Mouse (Mus musculus) megakaryocyte, adult 5-6 weeks (primary cell): ENCODE data around the gene Slc35d3. TPM values are rescaled to one million over a fixed set of nuclear protein-coding genes. Genes with fewer than 3 reads are reported as not detected.

ENCODE experiments used
- ATAC-seq: 2 replicates; pipeline ENCODE4 v1.8.0; 2016; ENCODE audit warnings: mild to moderate bottlenecking, inconsistent platforms; ENCODE audit not compliant: poor library complexity, severe bottlenecking
- total RNA-seq, 2 experiments: library from RNA; stranded (forward) in 1 of 2; stranded (reverse) in 1 of 2; fragments of 153-499, 151-499 nt in 1 of 2; fragments of 221-1000, 200-1000 nt in 1 of 2; gene quantifications; 2 replicates each; pipeline versions ENCODE4 v1.2.3 to v1.2.4; 2015 to 2017

Gene Slc35d3
- total RNA-seq, 2 experiments from 2014 or later: 0.07 TPM; not detected in 1

DNA sequence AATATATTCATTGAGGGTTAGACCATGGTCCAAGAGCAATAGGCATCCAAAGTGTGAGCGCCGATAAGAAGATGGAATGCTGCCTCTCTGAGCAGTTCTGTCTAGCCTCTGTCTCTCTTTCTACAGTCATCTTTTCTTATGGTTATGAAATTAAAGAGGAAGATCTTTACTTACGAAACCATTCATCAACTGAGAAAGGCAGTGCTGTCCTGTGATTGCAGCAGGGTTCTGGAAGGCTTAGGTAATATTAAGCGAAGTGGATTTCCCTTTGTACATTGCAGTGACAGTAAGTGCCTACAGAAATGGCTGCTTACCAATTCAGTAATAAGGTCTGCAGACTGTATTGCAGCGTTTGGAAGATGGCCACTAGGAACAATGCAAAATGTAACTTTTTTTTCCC, 11.4 kb downstream of the Slc35d3 start:
- ATAC-seq: peak; percentile 64

DNA sequence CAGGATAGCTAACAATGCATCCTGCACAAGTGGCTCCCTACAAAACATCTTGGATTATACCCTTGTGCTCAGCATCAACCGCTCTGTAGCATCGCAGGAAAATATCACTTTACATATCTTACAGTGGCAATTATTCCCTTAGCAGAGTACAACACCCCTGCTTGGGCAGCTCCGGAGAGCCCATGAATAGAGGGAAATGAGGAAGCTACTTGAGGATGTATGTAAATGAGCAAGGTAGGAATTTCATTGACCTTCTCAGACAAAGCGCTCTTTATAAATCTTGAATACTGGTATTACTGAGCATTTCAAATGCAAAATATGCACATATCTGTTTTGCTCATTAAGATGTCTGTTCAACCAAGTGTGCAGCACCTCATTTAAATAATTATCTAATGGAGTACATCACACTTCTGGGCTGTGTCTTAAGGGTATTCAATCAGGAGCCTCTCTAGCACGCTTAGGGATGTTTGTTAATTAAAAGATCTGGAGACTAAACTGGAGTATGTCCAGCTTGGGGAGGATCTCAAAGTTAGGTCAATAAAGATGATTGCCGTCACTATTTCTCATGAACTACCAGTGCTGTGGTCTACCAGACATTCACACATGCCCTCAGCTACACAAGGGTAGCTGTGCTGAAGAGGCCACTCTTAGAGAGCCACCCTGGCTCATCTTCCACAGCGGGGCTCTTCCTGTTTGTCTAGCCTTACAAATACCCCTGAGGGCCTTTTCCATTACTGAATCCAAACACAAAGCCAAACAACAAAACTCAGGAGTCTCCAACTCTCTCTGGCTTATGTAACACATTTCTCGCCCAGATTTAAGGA, 15.2 kb downstream of the Slc35d3 start:
- no peak for ATAC-seq

DNA sequence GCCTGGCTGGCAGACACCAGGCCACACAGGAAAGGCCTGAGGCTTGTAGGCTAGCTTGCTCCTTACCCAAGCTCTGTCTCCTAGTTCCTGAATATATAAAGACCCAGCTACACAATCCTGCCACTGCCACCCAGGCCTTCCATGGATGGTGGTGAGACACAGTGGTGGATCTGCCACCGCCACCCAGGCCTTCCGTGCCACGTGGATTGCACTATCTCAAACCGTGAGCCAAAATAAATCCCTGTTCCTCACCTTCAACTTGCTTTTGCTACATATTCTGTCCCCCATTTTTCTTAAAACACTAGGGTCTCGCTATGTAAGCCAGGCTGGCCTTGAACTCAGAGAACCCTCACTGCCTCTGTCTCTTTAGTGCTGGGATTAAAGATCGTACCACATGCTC, 17.0 kb downstream of the Slc35d3 start:
- ATAC-seq: no peak

DNA sequence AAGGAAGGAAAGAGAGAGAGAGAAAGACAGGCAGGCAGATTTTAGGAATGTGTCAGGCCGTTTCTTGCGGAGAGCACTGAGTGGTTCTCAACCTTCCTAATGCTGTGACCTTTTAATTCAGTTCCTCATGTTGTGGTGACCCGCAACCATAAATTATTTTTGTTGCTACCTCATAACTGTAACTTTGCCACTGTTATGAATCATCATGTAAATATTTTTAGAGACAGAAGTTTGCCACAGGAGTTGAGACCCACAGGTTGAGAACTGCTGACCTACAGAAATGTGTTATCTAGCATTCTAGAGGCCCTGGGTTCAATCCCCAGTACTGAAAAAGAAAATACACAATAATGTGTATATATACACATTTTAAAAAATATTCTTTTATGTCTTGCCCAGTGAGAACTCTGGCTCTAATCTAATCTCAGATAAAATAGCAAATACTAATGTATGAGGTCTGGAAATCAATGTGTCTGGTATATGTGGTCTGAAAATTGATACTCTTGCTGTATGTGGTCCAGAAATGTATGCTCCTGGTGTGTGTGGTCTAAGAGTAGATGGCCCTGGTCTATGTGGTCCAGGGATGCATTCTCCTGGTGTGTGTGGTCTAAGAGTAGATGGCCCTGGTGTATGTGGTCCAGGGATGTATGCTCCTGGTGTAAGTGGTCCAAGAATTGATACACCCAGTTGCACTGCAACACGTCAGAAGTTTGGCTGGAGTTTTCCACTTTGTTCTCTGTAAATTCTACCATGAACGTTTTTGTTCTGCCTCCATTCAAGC, 20.0 kb downstream of the Slc35d3 start:
- ATAC-seq: no peak

DNA sequence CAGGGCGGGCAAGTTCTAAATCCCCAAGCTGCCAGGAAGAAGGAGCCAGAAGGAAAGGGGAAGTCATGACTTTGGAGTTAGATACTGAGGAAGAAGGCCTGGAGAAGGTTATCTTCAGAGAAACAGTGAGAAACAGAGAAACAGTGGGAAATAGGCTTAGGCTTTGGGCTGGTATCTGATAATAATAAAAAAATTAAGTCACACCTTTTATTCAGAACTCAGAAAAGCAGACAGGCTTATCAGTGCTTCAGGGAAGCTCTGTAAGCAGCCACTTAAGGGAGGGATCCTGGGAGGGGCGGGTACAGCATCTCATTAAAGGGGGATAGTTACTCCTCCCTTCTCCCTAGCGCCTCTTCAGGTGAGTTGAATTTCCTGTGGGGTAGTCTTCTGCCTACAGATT, 30.3 kb downstream of the Slc35d3 start:
- ATAC-seq: no peak

DNA sequence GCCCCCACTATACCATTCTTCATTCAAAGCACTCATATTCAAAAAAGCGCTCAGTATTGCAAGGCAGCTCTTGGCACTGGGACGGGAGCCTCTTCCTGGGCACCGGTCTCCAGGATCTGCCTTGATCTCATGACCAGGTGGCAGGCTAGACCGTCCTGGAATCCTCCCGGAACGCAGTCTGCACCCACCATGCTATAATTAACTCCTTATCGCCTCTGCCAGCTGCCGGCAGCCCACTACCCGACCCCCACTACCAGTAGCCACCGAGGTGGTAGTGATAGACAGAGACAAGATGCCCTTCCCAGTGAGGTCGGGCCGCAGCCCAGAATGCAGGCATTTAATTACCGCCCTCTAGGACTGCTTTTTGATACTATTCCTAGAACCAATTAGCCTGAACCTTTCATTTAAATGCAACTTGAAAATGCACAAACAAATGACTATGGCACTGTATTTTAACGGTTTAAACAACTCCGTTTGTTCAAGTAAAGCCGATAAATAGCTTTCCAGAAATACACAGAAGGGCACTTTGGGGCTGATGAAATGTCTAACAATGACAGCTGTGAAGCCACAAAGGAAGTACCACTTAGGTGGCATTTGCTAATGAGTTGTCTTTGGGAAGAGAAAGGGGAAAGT, 32.4 kb downstream of the Slc35d3 start:
- ATAC-seq: no peak

DNA sequence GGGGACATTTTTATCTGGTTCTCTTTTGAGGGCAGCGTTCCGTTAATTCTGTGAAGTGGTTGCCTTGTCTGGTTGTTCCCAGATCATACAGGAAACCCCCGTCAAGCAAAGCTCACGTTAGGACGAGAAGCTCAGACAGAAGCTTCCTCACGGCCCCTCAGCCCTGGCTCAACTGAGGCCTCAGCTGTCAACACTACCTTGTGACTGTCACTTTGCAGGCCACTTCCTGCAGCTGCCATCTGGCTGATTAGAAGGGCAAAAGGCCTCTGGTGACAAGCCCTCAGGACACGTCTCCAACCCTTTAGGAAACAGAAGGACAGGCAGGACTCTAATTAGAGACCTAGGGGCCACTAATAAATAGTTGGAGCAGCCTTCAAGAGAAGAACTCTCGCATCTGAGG, 35.9 kb downstream of the Slc35d3 start:
- ATAC-seq: no peak

DNA sequence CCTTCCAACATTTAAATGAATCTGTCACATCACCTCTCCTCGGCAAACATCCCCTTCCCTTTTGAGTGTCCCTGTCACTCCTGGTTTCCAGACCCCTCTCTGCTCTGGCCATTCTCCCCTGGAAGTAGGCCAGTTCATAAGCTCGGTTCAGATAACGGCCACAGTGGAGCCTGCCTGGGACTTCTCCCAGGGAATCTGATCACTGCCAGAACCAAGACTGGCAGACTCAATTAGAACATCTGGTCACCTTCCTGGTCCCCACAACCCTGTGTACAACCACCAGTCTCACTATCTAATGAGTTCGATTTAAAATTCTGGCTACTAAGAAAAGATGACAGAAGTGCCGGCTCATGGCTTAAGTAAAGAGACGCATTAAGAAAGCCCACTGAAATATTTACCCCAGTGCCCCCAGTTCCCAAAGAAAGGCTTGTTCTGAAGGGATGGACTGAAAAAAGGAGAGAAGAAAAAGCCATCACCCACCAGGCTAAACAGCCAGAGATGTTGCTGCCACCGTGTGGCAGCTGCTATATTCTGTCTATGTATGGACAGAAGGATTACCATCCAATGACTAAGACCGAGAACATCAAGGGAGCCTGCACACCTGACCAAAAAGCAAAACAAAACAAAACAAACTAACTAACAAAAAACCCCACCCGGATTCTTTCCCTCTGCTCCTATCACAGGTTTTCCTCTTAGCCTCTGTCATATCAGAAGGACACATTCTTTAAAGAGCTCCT, 39.7 kb downstream of the Slc35d3 start:
- 0 out of 2 replicates have a peak, but pooled peaks have one; percentile 38 for ATAC-seq

DNA sequence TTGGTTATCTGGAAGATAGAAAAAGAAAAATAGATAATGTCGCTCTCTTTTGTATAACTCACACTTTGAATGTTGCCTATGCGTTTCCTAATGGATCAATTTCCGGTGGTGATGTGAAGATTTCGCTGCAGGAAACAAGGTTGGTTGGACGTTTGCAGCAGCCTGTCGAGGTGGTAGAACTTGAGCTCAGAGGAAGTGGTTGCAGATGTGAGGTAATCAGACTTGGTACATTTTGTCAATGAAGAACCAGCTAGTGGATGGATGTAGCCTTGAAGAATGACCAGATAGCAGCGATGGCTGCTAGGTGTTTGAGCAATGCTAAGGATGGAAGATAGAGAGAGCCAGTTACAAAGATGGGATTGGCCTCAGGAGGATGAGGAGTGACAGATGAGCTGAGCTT, 46.5 kb downstream of the Slc35d3 start:
- peak; percentile 87 for ATAC-seq

DNA sequence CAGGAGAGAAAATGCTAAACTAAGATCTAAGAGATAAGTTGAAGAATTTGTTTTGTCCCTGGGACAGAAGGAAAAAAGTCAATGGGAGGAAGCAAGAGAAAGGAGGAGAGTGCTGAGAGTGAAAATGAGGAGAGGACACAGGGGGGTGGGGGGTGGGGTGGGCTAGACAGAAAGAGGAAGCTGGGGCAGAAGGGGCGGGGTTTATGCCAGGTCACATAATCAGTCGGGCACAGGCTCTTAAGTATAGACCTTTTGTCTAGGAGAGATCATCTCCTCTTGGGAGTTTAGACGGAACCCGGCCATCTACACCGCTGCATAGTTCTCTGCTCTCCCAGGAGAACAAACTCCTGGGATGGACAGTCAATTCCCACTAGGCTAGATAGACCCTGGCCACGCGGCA, 48.3 kb downstream of the Slc35d3 start:
- no peak for ATAC-seq

Other genes with a start within 250 kb of the Slc35d3 start
- gene Il22ra2, start 229.5 kb downstream of the Slc35d3 start, total RNA-seq (2015): 0.07 and 0.87 TPM in 2 replicates
- gene Il22ra2, start 229.5 kb downstream of the Slc35d3 start, total RNA-seq (2017): 0.73 TPM in 1 of 2 replicates, not detected in the other
- gene Il20ra, start 138.9 kb downstream of the Slc35d3 start, total RNA-seq (2015): 0.39 TPM in 1 of 2 replicates, not detected in the other
- gene Il20ra, start 138.9 kb downstream of the Slc35d3 start, total RNA-seq (2017): 0.73 TPM in 1 of 2 replicates, not detected in the other
- 36.0 and 47.6 TPM in 2 replicates for gene Pex7, start 56.2 kb upstream of the Slc35d3 start, total RNA-seq (2015)
- gene Pex7, start 56.2 kb upstream of the Slc35d3 start, total RNA-seq (2017): 13.5 and 19.5 TPM in 2 replicates
- gene Map3k5, start 83.0 kb upstream of the Slc35d3 start, total RNA-seq (2015): 25.4 and 37.0 TPM in 2 replicates
- 36.7 and 42.4 TPM in 2 replicates for gene Map3k5, start 83.0 kb upstream of the Slc35d3 start, total RNA-seq (2017)